Mouse (Mus musculus) forebrain, embryonic 14.5 days (tissue): ENCODE results near the gene Hspa5. TPM values are rescaled to one million over a fixed set of nuclear protein-coding genes. Genes with fewer than 3 reads are reported as not detected.

Source experiments
- ATAC-seq: fragments of 200-750 bp; cut with Nextera tagmentation; 2 replicates; pipeline ENCODE4 v1.8.0; 2017; ENCODE audit warnings: mild to moderate bottlenecking, moderate library complexity
- DNase-seq: peaks from one replicate; pipeline ENCODE4 v3.0.0-alpha.2; 2015; ENCODE audit warnings: low spot score
- H3K27ac ChIP-seq: fragments of 300-500 bp; sonication (generic); 2 replicates; pipeline ENCODE4 v1.5.1; 2014; ENCODE audit warnings: low read depth, mild to moderate bottlenecking, control low read depth, low read length, moderate library complexity
- H3K27me3 ChIP-seq: fragments of 300-500 bp; sonication (generic); replicated peaks from 2 replicates; pipeline ENCODE4 v1.6.1; 2014; ENCODE audit warnings: low read length, control low read depth, mixed read lengths; ENCODE audit not compliant: control insufficient read depth, insufficient read depth
- H3K36me3 ChIP-seq: fragments of 300-500 bp; sonication (generic); 2 replicates; pipeline ENCODE4 v1.6.1; 2014; ENCODE audit warnings: low read length, control low read depth; ENCODE audit not compliant: control insufficient read depth, insufficient read depth
- H3K4me1 ChIP-seq: fragments of 300-500 bp; sonication (generic); 2 replicates; pipeline ENCODE4 v1.6.1; 2014; ENCODE audit warnings: antibody characterized with exemption, low read length, control low read depth; ENCODE audit not compliant: control insufficient read depth, insufficient read depth
- H3K4me2 ChIP-seq: fragments of 300-500 bp; sonication (generic); 2 replicates; pipeline ENCODE4 v1.6.1; 2014; ENCODE audit warnings: mild to moderate bottlenecking, control low read depth, low read length
- H3K4me3 ChIP-seq: fragments of 300-500 bp; sonication (generic); 2 replicates; pipeline ENCODE4 v1.5.1; 2014; ENCODE audit warnings: low read depth, low read length, control low read depth
- H3K9ac ChIP-seq: fragments of 300-500 bp; sonication (generic); 2 replicates; pipeline ENCODE4 v1.6.1; 2014; ENCODE audit warnings: mild to moderate bottlenecking, low read length, control low read depth, moderate library complexity
- H3K9me3 ChIP-seq: fragments of 300-500 bp; sonication (generic); replicated peaks from 2 replicates; pipeline ENCODE4 v1.6.1; 2016; ENCODE audit warnings: low read length, control low read depth, mixed read lengths; ENCODE audit not compliant: control insufficient read depth
- WGBS: fragments of 180-500 bp; shearing (Covaris S2); extraction: QIAGEN DNeasy Blood & Tissue Kit; methylation state at CpG from one replicate; pipeline ENCODE4 v1.1.7; 2014; 5-methylcytosine and 5-hydroxymethylcytosine counted together
- polyA plus RNA-seq: library from polyadenylated mRNA; unstranded; fragments of >200 nt; fragmentation: Nextera tagmentation; extraction: Ambion mirVana; gene quantifications from 2 replicates; pipeline ENCODE4 v1.2.1, GENCODE M21; 2014

Gene Hspa5
- 384 and 454 TPM in 2 replicates for polyA plus RNA-seq

GRCm38 (mm10) chr2:34771368-34772226, at the start of gene Hspa5:
TSS of gene Hspa5 (plus strand) at chr2:34771970.
- Histone ChIP-seq H3K4me3 (peak within 1 kb of the TSS; percentile 87), H3K27me3 (no peaks in the 10 kb centered on the region), H3K27ac (peak within 1 kb of the TSS; percentile 86), H3K36me3 (peaks cover 36% of the 10 kb centered on the region), H3K9ac (peak within 1 kb of the TSS; percentile 96), H3K9me3 (no peaks in the 10 kb centered on the region), H3K4me1 (peaks cover 39% of the 10 kb centered on the region), H3K4me2 (peak within 1 kb of the TSS; percentile 75)
- ATAC-seq (peak; percentile 99), DNase-seq (peak; percentile 100)
- under 1% methylated on average over 60 of the region's 60 CpGs for WGBS

- Histone ChIP-seq H3K27me3 (no peaks in the 10 kb centered on the region), H3K4me3 (no peak overlapping the region), H3K9me3 (no peaks in the 10 kb centered on the region), H3K4me1 (no peaks in the 10 kb centered on the region), H3K4me2 (no peak overlapping the region), H3K9ac (no peak overlapping the region), H3K27ac (no peak overlapping the region), H3K36me3 (peaks cover 81% of the 10 kb centered on the region)
- WGBS: 95% methylated on average over 5 of the region's 5 CpGs
- no peak for DNase-seq
- ATAC-seq: no peak
Measured at GRCm38 (mm10) chr2:34725269-34725668, 46.5 kb upstream of the Hspa5 start.

GRCm38 (mm10) chr2:34727045-34727728, 44.6 kb upstream of the Hspa5 start:
- no peaks in the 10 kb centered on the region for H3K4me1 ChIP-seq
- H3K27me3 ChIP-seq: no peaks in the 10 kb centered on the region
- ATAC-seq (no peak), DNase-seq (no peak)
- no peak overlapping the region for H3K27ac ChIP-seq
- WGBS: 94% methylated on average over 8 of the region's 8 CpGs
- no peak overlapping the region for H3K4me2 ChIP-seq
- H3K4me3 ChIP-seq: no peak overlapping the region
- H3K9ac ChIP-seq: no peak overlapping the region
- no peaks in the 10 kb centered on the region for H3K9me3 ChIP-seq
- H3K36me3 ChIP-seq: peaks cover 64% of the 10 kb centered on the region

GRCm38 (mm10) chr2:34736626-34737025, 35.1 kb upstream of the Hspa5 start:
- WGBS: 93% methylated on average over 1 of the region's 1 CpGs
- no peaks in the 10 kb centered on the region for H3K27me3 ChIP-seq
- H3K9ac ChIP-seq: no peak overlapping the region
- H3K27ac ChIP-seq: no peak overlapping the region
- no peaks in the 10 kb centered on the region for H3K4me1 ChIP-seq
- H3K4me2 ChIP-seq: no peak overlapping the region
- H3K4me3 ChIP-seq: no peak overlapping the region
- ATAC-seq (no peak), DNase-seq (no peak)
- no peaks in the 10 kb centered on the region for H3K9me3 ChIP-seq
- H3K36me3 ChIP-seq: no peaks in the 10 kb centered on the region

GRCm38 (mm10) chr2:34737911-34738310, 33.9 kb upstream of the Hspa5 start:
- H3K4me2 ChIP-seq: no peak overlapping the region
- no peaks in the 10 kb centered on the region for H3K9me3 ChIP-seq
- no peak for ATAC-seq
- H3K4me1 ChIP-seq: no peaks in the 10 kb centered on the region
- no peak overlapping the region for H3K27ac ChIP-seq
- H3K36me3 ChIP-seq: peaks cover 8% of the 10 kb centered on the region; the same call in 1 of the 2 replicates
- no peaks in the 10 kb centered on the region for H3K27me3 ChIP-seq
- no peak for DNase-seq
- whole genome bisulfite sequencing: 93% methylated on average over 1 of the region's 1 CpGs
- H3K9ac ChIP-seq: no peak overlapping the region
- no peak overlapping the region for H3K4me3 ChIP-seq

- Histone ChIP-seq H3K4me1 (no peaks in the 10 kb centered on the region), H3K9me3 (no peaks in the 10 kb centered on the region), H3K36me3 (peaks cover 16% of the 10 kb centered on the region; the same call in 1 of the 2 replicates), H3K27ac (no peak overlapping the region), H3K9ac (no peak overlapping the region), H3K27me3 (no peaks in the 10 kb centered on the region), H3K4me2 (no peak overlapping the region), H3K4me3 (no peak overlapping the region)
- WGBS: 72% methylated on average over 1 of the region's 1 CpGs
- DNase-seq: no peak
- ATAC-seq: no peak
Measured at GRCm38 (mm10) chr2:34739684-34740391, 31.9 kb upstream of the Hspa5 start.

GRCm38 (mm10) chr2:34741390-34742159, 30.2 kb upstream of the Hspa5 start:
- H3K27me3 ChIP-seq: no peaks in the 10 kb centered on the region
- no peak overlapping the region for H3K9ac ChIP-seq
- 90% methylated on average over 12 of the region's 12 CpGs for WGBS
- no peak overlapping the region for H3K27ac ChIP-seq
- DNase-seq (no peak), ATAC-seq (no peak)
- H3K9me3 ChIP-seq: no peaks in the 10 kb centered on the region
- no peaks in the 10 kb centered on the region for H3K4me1 ChIP-seq
- H3K36me3 ChIP-seq: peaks cover 21% of the 10 kb centered on the region; the same call in 1 of the 2 replicates
- H3K4me2 ChIP-seq: no peak overlapping the region
- H3K4me3 ChIP-seq: no peak overlapping the region

- WGBS: 95% methylated on average over 8 of the region's 8 CpGs
- no peaks in the 10 kb centered on the region for H3K4me1 ChIP-seq
- H3K36me3 ChIP-seq: peaks cover 21% of the 10 kb centered on the region; the same call in 1 of the 2 replicates
- H3K4me3 ChIP-seq: no peak overlapping the region
- H3K27me3 ChIP-seq: no peaks in the 10 kb centered on the region
- DNase-seq (no peak), ATAC-seq (no peak)
- no peak overlapping the region for H3K4me2 ChIP-seq
- no peaks in the 10 kb centered on the region for H3K9me3 ChIP-seq
- no peak overlapping the region for H3K27ac ChIP-seq
- H3K9ac ChIP-seq: no peak overlapping the region
Measured at GRCm38 (mm10) chr2:34742675-34743074, 29.1 kb upstream of the Hspa5 start.
